Mouse (Mus musculus) kidney, embryonic 14.5 days (tissue): ENCODE data around the gene Cubn. TPM values are rescaled to one million over a fixed set of nuclear protein-coding genes. Genes with fewer than 3 reads are reported as not detected.

ENCODE experiments used
- ATAC-seq: fragments of 200-750 bp; cut with Nextera tagmentation; 2 replicates; pipeline ENCODE4 v1.8.0; 2017; ENCODE audit warnings: moderate number of reproducible peaks, mild to moderate bottlenecking, moderate TSS enrichment, moderate library complexity; ENCODE audit not compliant: low FRiP score, low TSS enrichment
- H3K27ac ChIP-seq: fragments of 300-500 bp; sonication (generic); 2 replicates; pipeline ENCODE4 v1.5.1; 2014; ENCODE audit warnings: low read depth, mild to moderate bottlenecking, low read length, moderate library complexity, mixed read lengths
- H3K27me3 ChIP-seq: fragments of 300-500 bp; sonication (generic); 2 replicates; pipeline ENCODE4 v1.6.1; 2014; ENCODE audit warnings: mild to moderate bottlenecking, low read length; ENCODE audit not compliant: control insufficient read depth, insufficient read depth
- H3K36me3 ChIP-seq: fragments of 300-500 bp; sonication (generic); 2 replicates; pipeline ENCODE4 v1.6.1; 2014; ENCODE audit warnings: low read length, mixed read lengths; ENCODE audit not compliant: control insufficient read depth, insufficient read depth
- H3K4me1 ChIP-seq: fragments of 300-500 bp; sonication (generic); 2 replicates; pipeline ENCODE4 v1.6.1; 2014; ENCODE audit warnings: low read length, mixed read lengths; ENCODE audit not compliant: control insufficient read depth, insufficient read depth
- H3K4me2 ChIP-seq: fragments of 300-500 bp; sonication (generic); replicated peaks from 2 replicates; pipeline ENCODE4 v1.6.1; 2014; ENCODE audit warnings: low read depth, mild to moderate bottlenecking, low read length
- H3K4me3 ChIP-seq: fragments of 300-500 bp; sonication (generic); 2 replicates; pipeline ENCODE4 v1.5.1; 2014; ENCODE audit warnings: mild to moderate bottlenecking, low read length
- H3K9ac ChIP-seq: fragments of 300-500 bp; sonication (generic); 2 replicates; pipeline ENCODE4 v1.6.1; 2014; ENCODE audit warnings: low read depth, mild to moderate bottlenecking, low read length, moderate library complexity
- H3K9me3 ChIP-seq: fragments of 300-500 bp; sonication (generic); 2 replicates; pipeline ENCODE4 v1.6.1; 2016; ENCODE audit warnings: low read length; ENCODE audit not compliant: control insufficient read depth
- WGBS: fragments of 180-500 bp; shearing (Covaris S2); extraction: QIAGEN DNeasy Blood & Tissue Kit; methylation state at CpG from one replicate; pipeline ENCODE4 v1.1.7; 2014; 5-methylcytosine and 5-hydroxymethylcytosine counted together
- polyA plus RNA-seq: library from polyadenylated mRNA; unstranded; fragments of >200 nt; fragmentation: Nextera tagmentation; extraction: Ambion mirVana; gene quantifications from 2 replicates; pipeline ENCODE4 v1.2.1, GENCODE M21; 2014

Gene Cubn
- polyA plus RNA-seq, 1 experiment from 2014 or later = 3.1 TPM

DNA sequence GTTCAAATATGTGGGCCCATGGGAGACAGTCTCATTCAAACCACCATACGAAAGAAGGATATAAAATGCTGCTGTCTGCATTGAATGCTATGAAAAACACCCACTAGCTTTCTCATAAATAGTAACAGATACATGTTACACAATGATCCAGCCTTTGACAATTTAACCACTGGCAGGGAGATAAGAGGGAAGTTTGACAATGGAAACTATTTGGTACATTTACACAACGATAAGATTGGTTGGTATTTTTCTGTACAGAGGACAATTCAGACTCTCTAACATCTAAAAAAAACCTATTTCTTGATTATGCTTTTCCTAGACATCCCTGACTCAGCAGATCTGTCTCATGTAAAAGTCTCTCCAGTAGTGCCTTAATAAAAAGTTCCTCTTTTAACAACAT, 4.5 kb upstream of the Cubn start:
- H3K4me1 ChIP-seq = 0 out of 2 replicates have a peak, but pooled peaks cover 3% of the 10 kb centered on the region
- no peaks in the 10 kb centered on the region for H3K36me3 ChIP-seq
- 69% methylated on average over 2 of the region's 2 CpGs for WGBS
- no peaks in the 10 kb centered on the region for H3K9me3 ChIP-seq
- no peak overlapping the region for H3K9ac ChIP-seq
- no peak for ATAC-seq
- no peak overlapping the region for H3K4me2 ChIP-seq
- no peak overlapping the region for H3K27ac ChIP-seq
- H3K4me3 ChIP-seq = no peak overlapping the region
- no peaks in the 10 kb centered on the region for H3K27me3 ChIP-seq

DNA sequence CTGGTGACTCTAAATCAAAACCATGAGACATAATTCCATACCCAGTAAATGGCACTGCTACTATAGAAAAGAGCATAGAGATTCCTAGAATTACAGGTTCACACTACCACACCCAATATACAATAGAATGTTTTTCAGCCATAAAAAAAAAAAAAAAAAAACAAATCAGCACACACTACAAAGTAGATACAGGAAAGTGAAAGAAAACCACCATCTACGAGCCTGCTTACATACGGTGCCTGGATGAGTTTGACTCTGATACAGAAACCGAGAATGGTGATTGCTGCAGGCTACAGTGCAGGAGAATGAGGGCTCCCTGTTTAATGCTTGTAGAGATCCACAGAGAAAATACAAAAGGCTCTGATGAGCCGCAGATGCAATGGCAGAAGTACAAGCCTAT, 1.3 kb upstream of the Cubn start:
- ATAC-seq = no peak

DNA sequence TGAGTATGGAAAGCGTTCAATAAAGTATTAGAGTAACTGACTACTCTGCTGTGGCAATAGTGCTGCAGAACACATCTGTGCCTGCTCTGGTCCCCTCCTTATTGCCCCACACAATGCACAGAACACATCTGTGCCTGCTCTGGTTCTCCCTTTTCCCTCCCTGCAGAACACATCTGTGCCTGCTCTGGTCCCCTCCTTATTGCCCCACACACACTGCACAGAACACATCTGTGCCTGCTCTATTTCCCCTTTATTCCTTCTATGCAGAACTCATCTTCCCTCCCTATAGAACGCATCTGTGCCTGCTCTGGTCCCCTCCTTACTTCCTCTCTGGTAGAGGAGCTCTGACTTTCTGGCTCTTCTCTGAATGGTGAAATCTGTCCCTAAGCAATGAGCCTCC, 1.1 kb downstream of the Cubn start:
- no peaks in the 10 kb centered on the region for H3K27me3 ChIP-seq
- H3K9me3 ChIP-seq = no peaks in the 10 kb centered on the region
- WGBS = 92% methylated on average over 2 of the region's 2 CpGs
- H3K4me3 ChIP-seq = no peak overlapping the region
- H3K4me1 ChIP-seq = 0 out of 2 replicates have a peak, but pooled peaks cover 3% of the 10 kb centered on the region
- H3K4me2 ChIP-seq = no peak overlapping the region
- no peak overlapping the region for H3K27ac ChIP-seq
- no peaks in the 10 kb centered on the region for H3K36me3 ChIP-seq
- no peak overlapping the region for H3K9ac ChIP-seq
- no peak for ATAC-seq

More for the DNA sequence above, 1.3 kb upstream of the Cubn start:
- Histone ChIP-seq H3K27me3 (no peaks in the 10 kb centered on the region), H3K4me2 (no peak overlapping the region), H3K9ac (no peak overlapping the region), H3K4me1 (0 out of 2 replicates have a peak, but pooled peaks cover 3% of the 10 kb centered on the region), H3K36me3 (no peaks in the 10 kb centered on the region), H3K27ac (no peak overlapping the region), H3K9me3 (no peaks in the 10 kb centered on the region), H3K4me3 (no peak overlapping the region)
- 87% methylated on average over 4 of the region's 4 CpGs for WGBS

DNA sequence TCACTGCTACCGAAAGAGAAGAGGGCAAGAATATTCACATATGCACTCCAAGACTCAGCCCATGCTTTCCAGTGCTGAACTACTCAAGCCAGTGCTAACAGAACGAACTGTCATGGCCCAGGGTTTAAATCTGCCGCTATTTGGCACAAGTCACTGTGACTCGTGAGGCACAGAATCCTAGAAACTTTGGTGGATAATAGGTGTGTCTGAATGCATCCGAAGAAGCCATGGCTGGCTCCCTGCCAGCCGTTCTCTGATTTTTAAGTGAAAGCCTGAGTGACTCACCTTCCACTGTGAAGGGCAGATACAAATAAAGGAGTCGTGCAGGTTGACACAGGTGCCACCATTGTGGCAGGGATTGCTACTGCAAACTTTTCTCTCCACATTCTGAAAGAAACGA, 5.1 kb downstream of the Cubn start:
- ATAC-seq = no peak
- Histone ChIP-seq H3K4me3 (no peak overlapping the region), H3K4me1 (0 out of 2 replicates have a peak, but pooled peaks cover 1% of the 10 kb centered on the region), H3K4me2 (no peak overlapping the region), H3K36me3 (no peaks in the 10 kb centered on the region), H3K9me3 (no peaks in the 10 kb centered on the region), H3K27me3 (no peaks in the 10 kb centered on the region), H3K9ac (no peak overlapping the region), H3K27ac (no peak overlapping the region)
- 82% methylated on average over 8 of the region's 8 CpGs for WGBS

DNA sequence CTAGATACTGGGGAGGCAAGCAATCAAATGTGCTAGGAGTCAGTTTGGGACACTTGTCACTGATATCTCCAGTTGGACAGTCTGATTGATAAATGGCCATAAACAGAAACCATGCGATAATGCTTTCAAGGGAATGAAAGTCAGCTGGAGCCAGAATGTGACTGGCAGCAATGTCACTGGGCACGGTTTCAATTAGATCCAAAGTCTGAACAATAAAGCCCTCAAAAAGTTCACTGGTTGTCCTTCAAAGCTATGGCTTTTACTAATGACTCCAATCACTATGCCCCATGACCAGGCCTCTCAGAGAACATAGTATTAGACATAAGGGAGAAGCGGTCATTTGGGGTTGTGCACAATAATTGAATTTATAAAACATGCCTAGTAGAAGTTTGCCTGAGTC, 7.0 kb downstream of the Cubn start:
- H3K4me2 ChIP-seq = no peak overlapping the region
- no peaks in the 10 kb centered on the region for H3K4me1 ChIP-seq
- 81% methylated on average over 3 of the region's 3 CpGs for WGBS
- no peak overlapping the region for H3K27ac ChIP-seq
- no peak overlapping the region for H3K4me3 ChIP-seq
- no peak for ATAC-seq
- H3K9me3 ChIP-seq = no peaks in the 10 kb centered on the region
- no peaks in the 10 kb centered on the region for H3K36me3 ChIP-seq
- H3K9ac ChIP-seq = no peak overlapping the region
- no peaks in the 10 kb centered on the region for H3K27me3 ChIP-seq

DNA sequence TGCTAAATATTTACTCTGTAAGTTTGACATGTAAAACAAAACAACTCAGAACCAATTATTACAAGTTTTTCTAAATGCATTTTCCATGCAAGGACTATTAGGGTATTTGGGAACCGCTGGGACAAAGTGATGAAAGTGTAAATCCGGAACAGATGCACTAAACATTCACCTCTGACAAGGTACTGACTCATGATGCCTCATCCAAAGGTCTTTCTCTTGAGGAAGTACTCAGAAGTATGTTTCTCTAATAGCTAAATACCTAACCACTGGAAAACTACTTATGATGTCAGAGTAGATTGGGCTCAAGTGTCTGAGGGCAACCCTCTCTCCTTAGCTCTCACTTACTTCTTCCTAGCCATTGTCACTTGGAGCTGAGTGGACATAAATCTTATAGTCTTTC, 10.9 kb downstream of the Cubn start:
- ATAC-seq = no peak
- H3K4me3 ChIP-seq = no peak overlapping the region
- H3K9me3 ChIP-seq = no peaks in the 10 kb centered on the region
- WGBS = 92% methylated on average over 2 of the region's 2 CpGs
- no peak overlapping the region for H3K9ac ChIP-seq
- H3K4me2 ChIP-seq = no peak overlapping the region
- no peaks in the 10 kb centered on the region for H3K27me3 ChIP-seq
- H3K36me3 ChIP-seq = no peaks in the 10 kb centered on the region
- no peak overlapping the region for H3K27ac ChIP-seq
- H3K4me1 ChIP-seq = no peaks in the 10 kb centered on the region

DNA sequence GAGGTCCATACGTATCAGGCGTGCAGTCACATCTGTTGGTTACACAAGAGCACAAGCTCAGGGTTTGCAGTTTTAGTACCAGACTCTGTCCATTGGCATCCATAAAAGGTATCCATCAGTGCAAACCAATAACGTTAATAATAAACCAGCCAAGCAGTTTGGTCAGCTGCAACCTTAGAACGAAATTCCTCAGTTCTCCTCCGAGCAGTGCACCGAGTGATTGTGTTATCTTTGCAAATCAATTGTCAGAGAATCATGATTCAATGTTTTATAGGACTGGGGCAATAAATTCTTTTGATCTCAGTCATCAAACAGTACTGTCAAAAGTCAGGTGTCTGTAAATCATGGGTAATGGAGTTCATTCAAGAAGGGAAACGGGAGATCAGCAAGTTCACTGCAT, 12.4 kb downstream of the Cubn start:
- ATAC-seq = no peak
- no peaks in the 10 kb centered on the region for H3K9me3 ChIP-seq
- no peaks in the 10 kb centered on the region for H3K27me3 ChIP-seq
- H3K4me1 ChIP-seq = no peaks in the 10 kb centered on the region
- H3K27ac ChIP-seq = no peak overlapping the region
- WGBS = 49% methylated on average over 7 of the region's 7 CpGs
- H3K4me2 ChIP-seq = no peak overlapping the region
- H3K9ac ChIP-seq = no peak overlapping the region
- no peak overlapping the region for H3K4me3 ChIP-seq
- no peaks in the 10 kb centered on the region for H3K36me3 ChIP-seq

DNA sequence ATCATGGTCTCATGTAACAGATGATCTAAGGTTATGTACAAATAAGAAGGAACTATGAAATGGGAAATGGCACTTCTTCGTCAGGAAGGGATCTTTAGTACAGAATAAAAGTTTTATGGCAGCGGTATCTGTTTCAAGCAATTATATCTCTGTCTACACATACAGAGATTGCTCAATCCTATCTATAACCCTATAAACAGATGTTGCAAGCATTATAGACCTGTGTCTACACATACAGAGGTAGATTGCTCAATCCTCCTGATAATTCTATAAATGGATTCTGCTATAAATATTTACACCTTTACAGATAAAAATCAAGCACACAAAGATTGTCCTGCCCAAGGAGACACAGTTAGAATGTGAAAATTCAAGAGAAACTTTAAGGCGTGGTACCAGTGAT, 21.5 kb downstream of the Cubn start:
- Histone ChIP-seq H3K36me3 (no peaks in the 10 kb centered on the region), H3K4me3 (no peak overlapping the region), H3K4me1 (no peaks in the 10 kb centered on the region), H3K27me3 (no peaks in the 10 kb centered on the region), H3K9me3 (no peaks in the 10 kb centered on the region), H3K4me2 (no peak overlapping the region), H3K27ac (no peak overlapping the region), H3K9ac (no peak overlapping the region)
- no peak for ATAC-seq
- WGBS = 86% methylated on average over 3 of the region's 3 CpGs

DNA sequence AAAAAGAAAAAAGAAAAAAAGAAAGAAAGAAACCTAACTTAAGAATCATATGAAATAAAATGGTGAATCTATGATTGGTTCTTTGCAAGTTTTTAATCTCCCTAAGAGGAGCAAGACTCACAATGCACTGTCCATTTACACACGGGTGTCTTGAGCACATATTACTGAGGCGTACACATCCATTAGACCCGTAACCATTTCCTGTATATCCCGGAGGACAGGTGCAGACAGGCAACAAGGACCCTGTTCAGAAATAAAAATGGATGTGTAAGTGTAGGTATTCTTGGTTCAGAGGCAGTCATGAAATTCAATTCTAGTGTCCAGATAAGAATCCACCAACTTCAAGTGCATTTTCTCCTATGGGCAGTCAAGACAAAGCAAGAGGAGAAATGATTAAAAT, 22.0 kb downstream of the Cubn start:
- Histone ChIP-seq H3K27ac (no peak overlapping the region), H3K27me3 (no peaks in the 10 kb centered on the region), H3K36me3 (no peaks in the 10 kb centered on the region), H3K9ac (no peak overlapping the region), H3K4me2 (no peak overlapping the region), H3K9me3 (no peaks in the 10 kb centered on the region), H3K4me1 (no peaks in the 10 kb centered on the region), H3K4me3 (no peak overlapping the region)
- 87% methylated on average over 4 of the region's 4 CpGs for WGBS
- ATAC-seq = no peak

DNA sequence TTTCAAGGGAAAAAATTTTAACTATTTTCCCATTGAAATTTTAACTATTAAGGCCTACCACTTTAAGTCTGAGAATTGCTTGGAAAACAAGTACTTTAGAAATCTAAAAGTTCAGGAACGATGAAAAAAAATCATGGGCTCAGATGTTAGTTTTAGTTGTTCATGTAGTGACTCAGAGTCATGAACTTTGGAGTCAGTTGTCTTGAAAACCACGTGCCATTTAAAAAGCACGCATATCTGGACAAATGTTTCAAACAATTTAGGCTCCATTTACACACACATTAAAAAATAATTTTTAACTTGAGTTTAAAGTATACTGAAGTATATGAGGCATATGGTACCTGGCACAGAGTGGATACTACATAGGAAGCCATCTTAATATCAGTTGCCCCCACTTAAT, 24.9 kb downstream of the Cubn start:
- no peaks in the 10 kb centered on the region for H3K27me3 ChIP-seq
- WGBS = 91% methylated on average over 3 of the region's 3 CpGs
- ATAC-seq = no peak
- H3K4me3 ChIP-seq = no peak overlapping the region
- no peak overlapping the region for H3K9ac ChIP-seq
- H3K9me3 ChIP-seq = no peaks in the 10 kb centered on the region
- no peak overlapping the region for H3K27ac ChIP-seq
- H3K36me3 ChIP-seq = no peaks in the 10 kb centered on the region
- H3K4me1 ChIP-seq = no peaks in the 10 kb centered on the region
- H3K4me2 ChIP-seq = no peak overlapping the region
